28 mouse cellular contexts compared by ENCODE assay signal in the genomic region with DNA sequence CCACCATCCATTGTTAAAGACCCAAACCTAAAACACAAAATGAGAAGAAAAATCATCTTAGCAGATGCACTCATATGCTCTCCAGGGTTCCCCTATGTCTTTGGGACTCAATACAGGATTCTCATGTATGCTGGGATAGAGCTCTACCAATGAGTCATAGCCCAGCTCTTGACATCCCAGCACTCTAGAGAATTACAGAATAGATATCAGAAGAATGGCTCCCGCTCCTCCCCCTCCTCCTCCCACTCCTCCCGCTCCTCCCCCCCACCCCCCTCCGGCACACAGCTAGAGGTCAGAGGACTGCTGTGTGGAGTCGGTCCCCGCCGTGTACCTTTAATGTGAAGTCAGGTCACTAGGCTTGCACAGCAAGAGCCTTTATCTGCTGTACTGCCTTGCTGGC.
"Had no signal": no experiment of that assay in that cellular context is flagged by ENCODE, and none has a peak within 500 bp of the region (broad histone marks: within the 10 kb centered on the region; RNA-seq: fewer than 3 reads in every experiment).

No protein-coding gene starts in this region.

- H3K27ac ChIP-seq: gastrocnemius, adult 2 months; heart, adult 2 months; hindbrain, embryonic 10.5 days; hindbrain, embryonic 12.5 days; hindbrain, embryonic 14.5 days; intestine, embryonic 15.5 days; layer of hippocampus, adult 2 months; left cerebral cortex, adult 2 months; limb, embryonic 10.5 days; limb, embryonic 12.5 days; liver, embryonic 13.5 days; liver, embryonic 15.5 days had no signal

- ATAC-seq: forebrain, postnatal 0 days; hindbrain, embryonic 16.5 days; inflammation-experienced regulatory T-cells, adult 6 months; intestine, embryonic 15.5 days; intestine, postnatal 0 days had no signal

- H3K4me1 ChIP-seq: hindbrain, embryonic 10.5 days; hindbrain, embryonic 12.5 days; intestine, embryonic 15.5 days; limb, embryonic 10.5 days; limb, embryonic 12.5 days; liver, embryonic 15.5 days had no signal

- H3K4me3 ChIP-seq: gastrocnemius, adult 2 months; heart, adult 2 months; hindbrain, embryonic 10.5 days; hindbrain, embryonic 12.5 days; intestine, embryonic 15.5 days; layer of hippocampus, adult 2 months; left cerebral cortex, adult 2 months; limb, embryonic 10.5 days; limb, embryonic 12.5 days; liver, embryonic 13.5 days; liver, embryonic 15.5 days had no signal

- H3K9me3 ChIP-seq: hindbrain, embryonic 10.5 days; hindbrain, embryonic 12.5 days; intestine, embryonic 15.5 days; limb, embryonic 10.5 days; limb, embryonic 12.5 days; liver, embryonic 13.5 days; liver, embryonic 15.5 days had no signal

- DNase-seq: forebrain, postnatal 0 days; gastrocnemius, adult 2 months; gastrocnemius, postnatal 10 days; gastrocnemius, postnatal 25 days; heart, adult 2 months; heart, postnatal 10 days; heart, postnatal 4 days; kidney, adult 18-20 months; kidney, adult 8-10 months; kidney, postnatal 10 days; kidney, postnatal 25 days; kidney, postnatal 4 days; liver; liver, embryonic 13.5 days had no signal

- H3K9ac ChIP-seq: forebrain, postnatal 0 days; hindbrain, embryonic 12.5 days; hindbrain, embryonic 14.5 days; intestine, embryonic 15.5 days; limb, embryonic 12.5 days; liver, embryonic 13.5 days; liver, embryonic 15.5 days had no signal

- H3K27me3 ChIP-seq: hindbrain, embryonic 12.5 days; intestine, embryonic 15.5 days; limb, embryonic 12.5 days; liver, embryonic 13.5 days; liver, embryonic 15.5 days had no signal

- H3K4me2 ChIP-seq: heart, embryonic 11.5 days; hindbrain, embryonic 12.5 days; hindbrain, embryonic 14.5 days; intestine, embryonic 15.5 days; limb, embryonic 12.5 days; liver, embryonic 11.5 days; liver, embryonic 13.5 days; liver, embryonic 15.5 days had no signal
